Mouse (Mus musculus): ENCODE results near the gene A430005L14Rik. TPM values are rescaled to one million over a fixed set of nuclear protein-coding genes. Genes with fewer than 3 reads are reported as not detected.
A peak's percentile ranks its signal among the peaks of the same experiment; 100 is the strongest.

The A430005L14Rik gene
- polyA plus RNA-seq, 2 experiments, result 30.3 to 61.5 TPM

GRCm38 (mm10) chr4:153943243-153943642, 13.8 kb upstream of the A430005L14Rik start:
- DNase-seq (ENCODE audit: low read depth in 3 of 3, low spot score in 3 of 3) (no peak), ATAC-seq (ENCODE audit: insufficient read depth) (no peak)
- Histone ChIP-seq H3K27me3 (ENCODE audit: control insufficient read depth, insufficient read depth, low read length) (0 out of 2 replicates have a peak, but pooled peaks cover 4% of the 10 kb centered on the region), H3K4me3 (ENCODE audit: insufficient read depth in 1 of 2, low read depth in 2 of 2, low read length in 2 of 2) (no peak overlapping the region), H3K27ac (no peak overlapping the region), H3K9ac (replicated peaks) (no peak overlapping the region), H3K4me1 (replicated peaks; ENCODE audit: control insufficient read depth in 2 of 2, insufficient read depth in 2 of 2, low read length in 1 of 2) (no peaks in the 10 kb centered on the region), H3K4me2 (ENCODE audit: low read depth) (no peak overlapping the region), H3K36me3 (replicated peaks; ENCODE audit: control insufficient read depth, insufficient read depth, low read depth) (no peaks in the 10 kb centered on the region), H3K9me3 (ENCODE audit: control insufficient read depth, low read length) (no peaks in the 10 kb centered on the region)
- TF ChIP-seq CTCF (IDR thresholded peaks at IDR 0.05; ENCODE audit: low read depth), result peak; percentile 73
- no peak for TF ChIP-seq EP300 (IDR thresholded peaks at IDR 0.05; ENCODE audit: low read depth)
- 35% methylated on average over 4 of the region's 4 CpGs for WGBS (ENCODE audit: insufficient replicate concordance)

DNA sequence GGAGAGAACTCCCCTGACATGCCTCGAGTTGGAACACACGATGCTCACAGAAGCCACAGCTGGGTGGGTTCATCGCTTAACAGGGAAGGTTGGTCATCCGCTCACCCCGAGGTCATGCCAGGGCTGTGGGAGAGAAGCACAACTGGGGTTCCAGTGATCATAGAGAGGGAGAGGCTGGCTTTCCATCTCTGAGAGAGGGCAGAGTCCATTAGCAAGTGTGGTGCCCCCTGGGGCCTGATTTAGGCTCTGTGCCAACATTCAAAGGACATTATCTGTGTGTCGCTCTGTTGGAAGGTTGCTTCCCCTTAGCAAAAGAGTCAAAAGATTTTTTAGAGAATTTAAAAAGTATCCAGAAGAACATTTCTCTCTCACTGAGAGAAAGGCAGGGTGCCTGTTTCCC, 12.8 kb upstream of the A430005L14Rik start:
- ATAC-seq (ENCODE audit: insufficient read depth) (no peak), DNase-seq (ENCODE audit: low read depth in 3 of 3, low spot score in 3 of 3) (no peak)
- no peak overlapping the region for H3K27ac ChIP-seq
- no peak overlapping the region for H3K4me3 ChIP-seq (ENCODE audit: insufficient read depth in 1 of 2, low read depth in 2 of 2, low read length in 2 of 2)
- H3K36me3 ChIP-seq (replicated peaks; ENCODE audit: control insufficient read depth, insufficient read depth, low read depth), result no peaks in the 10 kb centered on the region
- 55% methylated on average over 6 of the region's 6 CpGs for WGBS (ENCODE audit: insufficient replicate concordance)
- no peaks in the 10 kb centered on the region for H3K4me1 ChIP-seq (replicated peaks; ENCODE audit: control insufficient read depth in 2 of 2, insufficient read depth in 2 of 2, low read length in 1 of 2)
- no peaks in the 10 kb centered on the region for H3K9me3 ChIP-seq (ENCODE audit: control insufficient read depth, low read length)
- 0 out of 2 replicates have a peak, but pooled peaks cover 4% of the 10 kb centered on the region for H3K27me3 ChIP-seq (ENCODE audit: control insufficient read depth, insufficient read depth, low read length)
- TF ChIP-seq EP300 (IDR thresholded peaks at IDR 0.05; ENCODE audit: low read depth) (no peak), CTCF (IDR thresholded peaks at IDR 0.05; ENCODE audit: low read depth) (no peak)
- no peak overlapping the region for H3K4me2 ChIP-seq (ENCODE audit: low read depth)
- no peak overlapping the region for H3K9ac ChIP-seq (replicated peaks)

- no peak overlapping the region for H3K4me2 ChIP-seq (ENCODE audit: low read depth)
- ATAC-seq (ENCODE audit: insufficient read depth) (no peak), DNase-seq (ENCODE audit: low read depth in 3 of 3, low spot score in 3 of 3) (no peak)
- no peaks in the 10 kb centered on the region for H3K36me3 ChIP-seq (replicated peaks; ENCODE audit: control insufficient read depth, insufficient read depth, low read depth)
- TF ChIP-seq CTCF (IDR thresholded peaks at IDR 0.05; ENCODE audit: low read depth) (no peak), EP300 (IDR thresholded peaks at IDR 0.05; ENCODE audit: low read depth) (no peak)
- 62% methylated on average over 6 of the region's 6 CpGs for WGBS (ENCODE audit: insufficient replicate concordance)
- H3K27ac ChIP-seq, result no peak overlapping the region
- H3K27me3 ChIP-seq (ENCODE audit: control insufficient read depth, insufficient read depth, low read length), result 0 out of 2 replicates have a peak, but pooled peaks cover 4% of the 10 kb centered on the region
- H3K9ac ChIP-seq (replicated peaks), result no peak overlapping the region
- H3K4me1 ChIP-seq (replicated peaks; ENCODE audit: control insufficient read depth in 2 of 2, insufficient read depth in 2 of 2, low read length in 1 of 2), result no peaks in the 10 kb centered on the region
- H3K9me3 ChIP-seq (ENCODE audit: control insufficient read depth, low read length), result no peaks in the 10 kb centered on the region
- H3K4me3 ChIP-seq (ENCODE audit: insufficient read depth in 1 of 2, low read depth in 2 of 2, low read length in 2 of 2), result no peak overlapping the region
Observed at GRCm38 (mm10) chr4:153945741-153946140, 11.3 kb upstream of the A430005L14Rik start.

GRCm38 (mm10) chr4:153950372-153950771, 6.7 kb upstream of the A430005L14Rik start:
- ATAC-seq (ENCODE audit: insufficient read depth) (no peak), DNase-seq (ENCODE audit: low read depth in 3 of 3, low spot score in 3 of 3) (no peak)
- H3K9me3 ChIP-seq (ENCODE audit: control insufficient read depth, low read length), result no peaks in the 10 kb centered on the region
- H3K27me3 ChIP-seq (ENCODE audit: control insufficient read depth, insufficient read depth, low read length), result peaks cover 4% of the 10 kb centered on the region; the same call in 1 of the 2 replicates
- no peak overlapping the region for H3K27ac ChIP-seq
- H3K4me1 ChIP-seq (replicated peaks; ENCODE audit: control insufficient read depth in 2 of 2, insufficient read depth in 2 of 2, low read length in 1 of 2), result no peaks in the 10 kb centered on the region
- WGBS (ENCODE audit: insufficient replicate concordance), result 36% methylated on average over 2 of the region's 2 CpGs
- H3K9ac ChIP-seq (replicated peaks), result no peak overlapping the region
- no peaks in the 10 kb centered on the region for H3K36me3 ChIP-seq (replicated peaks; ENCODE audit: control insufficient read depth, insufficient read depth, low read depth)
- no peak overlapping the region for H3K4me2 ChIP-seq (ENCODE audit: low read depth)
- no peak overlapping the region for H3K4me3 ChIP-seq (ENCODE audit: insufficient read depth in 1 of 2, low read depth in 2 of 2, low read length in 2 of 2)
- no peak for TF ChIP-seq CTCF (IDR thresholded peaks at IDR 0.05; ENCODE audit: low read depth)
- no peak for TF ChIP-seq EP300 (IDR thresholded peaks at IDR 0.05; ENCODE audit: low read depth)

DNA sequence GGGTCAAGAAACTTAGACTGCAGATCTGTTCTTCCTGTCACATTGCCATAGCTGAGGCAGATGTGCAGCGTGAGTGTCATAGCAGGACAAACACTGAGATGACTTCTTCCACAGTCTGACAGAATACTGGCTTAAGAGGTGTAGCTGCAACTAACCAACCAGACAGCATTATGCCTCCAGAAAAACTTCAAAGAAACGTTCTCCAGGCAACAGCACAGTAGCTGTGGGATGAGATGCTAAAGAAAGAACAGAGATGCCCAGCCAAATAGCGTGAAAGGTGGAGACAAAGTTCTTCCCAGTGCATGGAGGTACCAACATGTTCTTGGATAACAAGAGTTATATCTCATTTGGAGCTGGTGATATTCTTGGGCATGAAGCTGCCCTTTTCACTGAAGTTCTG, 5.9 kb upstream of the A430005L14Rik start:
- H3K9ac ChIP-seq (replicated peaks), result no peak overlapping the region
- ATAC-seq (ENCODE audit: insufficient read depth) (no peak), DNase-seq (ENCODE audit: low read depth in 3 of 3, low spot score in 3 of 3) (no peak)
- peaks cover 4% of the 10 kb centered on the region; the same call in 1 of the 2 replicates for H3K27me3 ChIP-seq (ENCODE audit: control insufficient read depth, insufficient read depth, low read length)
- no peak overlapping the region for H3K4me3 ChIP-seq (ENCODE audit: insufficient read depth in 1 of 2, low read depth in 2 of 2, low read length in 2 of 2)
- H3K4me2 ChIP-seq (ENCODE audit: low read depth), result no peak overlapping the region
- H3K9me3 ChIP-seq (ENCODE audit: control insufficient read depth, low read length), result no peaks in the 10 kb centered on the region
- H3K36me3 ChIP-seq (replicated peaks; ENCODE audit: control insufficient read depth, insufficient read depth, low read depth), result no peaks in the 10 kb centered on the region
- H3K27ac ChIP-seq, result no peak overlapping the region
- no peak for TF ChIP-seq CTCF (IDR thresholded peaks at IDR 0.05; ENCODE audit: low read depth)
- TF ChIP-seq EP300 (IDR thresholded peaks at IDR 0.05; ENCODE audit: low read depth), result no peak
- WGBS (ENCODE audit: insufficient replicate concordance), result 44% methylated on average over 3 of the region's 3 CpGs
- H3K4me1 ChIP-seq (replicated peaks; ENCODE audit: control insufficient read depth in 2 of 2, insufficient read depth in 2 of 2, low read length in 1 of 2), result no peaks in the 10 kb centered on the region

All from liver, embryonic 14.5 days (tissue).